Mouse (Mus musculus) heart, embryonic 15.5 days (tissue): ENCODE data around the gene Olfr678. TPM values are rescaled to one million over a fixed set of nuclear protein-coding genes. Genes with fewer than 3 reads are reported as not detected.
"Not testable (repeated sequence)": the region's sequence is repeated elsewhere in the genome, so short reads cannot be mapped to it uniquely, and the experiment has no call there.

Source experiments
- ATAC-seq: fragments of 200-750 bp; cut with Nextera tagmentation; replicated peaks from 2 replicates; pipeline ENCODE4 v1.8.0; 2017; ENCODE audit warnings: low read depth, moderate TSS enrichment; ENCODE audit not compliant: insufficient number of reproducible peaks, insufficient read depth, low FRiP score
- H3K27ac ChIP-seq: fragments of 300-500 bp; sonication (generic); 2 replicates; pipeline ENCODE4 v1.5.1; 2015; ENCODE audit warnings: mild to moderate bottlenecking, inconsistent platforms
- H3K27me3 ChIP-seq: fragments of 300-500 bp; sonication (generic); 2 replicates; pipeline ENCODE4 v1.6.1; 2015; ENCODE audit warnings: inconsistent platforms
- H3K36me3 ChIP-seq: fragments of 300-500 bp; sonication (generic); 2 replicates; pipeline ENCODE4 v1.6.1; 2015; ENCODE audit warnings: mild to moderate bottlenecking, inconsistent platforms
- H3K4me1 ChIP-seq: fragments of 300-500 bp; sonication (generic); replicated peaks from 2 replicates; pipeline ENCODE4 v1.6.1; 2015; ENCODE audit warnings: inconsistent platforms
- H3K4me2 ChIP-seq: fragments of 300-500 bp; sonication (generic); 2 replicates; pipeline ENCODE4 v1.6.1; 2015; ENCODE audit warnings: inconsistent platforms, mild to moderate bottlenecking, moderate library complexity
- H3K4me3 ChIP-seq: fragments of 300-500 bp; sonication (generic); 2 replicates; pipeline ENCODE4 v1.5.1; 2015; ENCODE audit warnings: mild to moderate bottlenecking, inconsistent platforms
- H3K9ac ChIP-seq: fragments of 300-500 bp; sonication (generic); 2 replicates; pipeline ENCODE4 v1.6.1; 2015; ENCODE audit warnings: mild to moderate bottlenecking, inconsistent platforms
- H3K9me3 ChIP-seq: fragments of 300-500 bp; sonication (generic); replicated peaks from 2 replicates; pipeline ENCODE4 v1.6.1; 2016; ENCODE audit warnings: inconsistent platforms
- WGBS: fragments of 180-500 bp; shearing (Covaris S2); methylation state at CpG from one replicate; pipeline ENCODE4 v1.1.7; 2015; ENCODE audit warnings: mixed read lengths; 5-methylcytosine and 5-hydroxymethylcytosine counted together
- polyA plus RNA-seq: library from polyadenylated mRNA; unstranded; fragments of >200 nt; fragmentation: Nextera tagmentation; extraction: Ambion mirVana; gene quantifications from 2 replicates; pipeline ENCODE4 v1.2.1, GENCODE M21; 2015

The Olfr678 gene
- polyA plus RNA-seq: not detected in 2 replicates

DNA sequence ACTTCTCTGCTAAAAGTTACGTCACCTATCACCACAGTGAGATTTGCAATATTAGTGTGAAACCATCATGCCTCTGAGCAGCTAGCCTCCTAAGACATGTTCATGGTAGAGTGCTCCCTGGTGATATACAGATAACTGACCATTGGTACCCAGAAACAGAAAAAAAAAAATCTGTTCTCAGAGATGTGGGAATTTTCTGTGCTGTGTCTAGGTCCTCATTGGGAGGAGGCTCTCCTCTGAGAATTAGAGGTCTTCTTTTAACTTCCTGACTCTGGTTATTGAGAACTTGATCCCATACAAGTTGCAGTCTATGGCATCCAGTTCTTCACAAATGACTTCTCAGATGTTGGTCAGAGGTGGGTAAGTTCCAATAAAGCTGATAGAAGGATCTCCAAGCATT is at the start of gene Olfr678:
TSS of gene Olfr678 (plus strand) at position 301 of the 400 bp plus-strand sequence.
- Histone ChIP-seq H3K4me3 (no peak within 1 kb of the TSS), H3K9me3 (no peaks in the 10 kb centered on the region)

DNA sequence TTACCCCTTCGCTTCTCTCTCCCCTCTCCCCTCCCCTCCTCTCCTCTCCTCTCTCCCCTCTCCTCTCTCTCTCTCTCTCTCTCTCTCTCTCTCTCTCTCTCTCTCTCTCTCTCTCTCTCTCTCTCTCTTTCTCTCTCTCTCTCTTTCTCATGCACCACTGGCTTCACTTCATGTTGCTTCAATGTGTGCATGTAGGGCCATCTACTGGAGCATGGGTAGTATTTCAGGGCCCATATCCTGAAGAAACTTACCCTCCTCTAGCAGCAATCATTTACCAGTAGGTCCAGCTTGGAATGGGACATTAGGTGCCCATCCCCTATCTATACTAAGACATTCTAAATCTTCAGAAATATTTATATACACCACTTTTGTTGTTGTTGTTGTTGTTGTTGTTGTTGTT is 41.7 kb upstream of the Olfr678 start:
- Histone ChIP-seq H3K36me3 (no peaks in the 10 kb centered on the region), H3K4me1 (no peaks in the 10 kb centered on the region), H3K27me3 (no peaks in the 10 kb centered on the region), H3K27ac (no peak overlapping the region), H3K9me3 (no peaks in the 10 kb centered on the region), H3K4me2 (no peak overlapping the region), H3K4me3 (no peak overlapping the region), H3K9ac (no peak overlapping the region)
- no peak for ATAC-seq
- 57% methylated on average over 1 of the region's 1 CpGs for WGBS

More for the DNA sequence above, at the start of gene Olfr678:
- no peaks in the 10 kb centered on the region for H3K27me3 ChIP-seq
- no peak within 1 kb of the TSS for H3K9ac ChIP-seq
- H3K4me1 ChIP-seq: no peaks in the 10 kb centered on the region
- no peak within 1 kb of the TSS for H3K27ac ChIP-seq
- no peak for ATAC-seq
- no peaks in the 10 kb centered on the region for H3K36me3 ChIP-seq
- no peak within 1 kb of the TSS for H3K4me2 ChIP-seq
- WGBS: 82% methylated on average over 1 of the region's 1 CpGs

DNA sequence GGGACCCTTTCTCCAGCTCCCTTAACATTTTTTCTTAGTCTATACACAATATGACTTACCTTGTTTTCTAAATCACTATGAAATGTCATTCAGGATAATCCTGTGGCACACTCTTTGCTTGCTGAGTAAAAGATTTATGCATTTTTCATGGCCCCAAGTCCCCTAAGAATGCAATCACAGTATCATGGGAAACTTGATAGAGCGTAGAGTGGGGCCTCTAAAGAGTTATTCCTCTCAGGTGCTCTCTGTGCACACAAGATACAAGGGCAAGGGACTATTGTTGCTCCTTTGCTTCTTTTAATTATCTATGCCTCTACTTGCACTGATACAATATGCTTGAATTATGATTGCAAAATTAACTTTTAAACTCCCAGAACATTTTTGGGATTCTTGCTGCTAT is 35.9 kb upstream of the Olfr678 start, which contains the start of gene Olfr675:
TSS of gene Olfr675 (minus strand) at position 101 of the 400 bp plus-strand sequence.
- 77% methylated on average over 1 of the region's 1 CpGs for WGBS
- Histone ChIP-seq H3K4me3 (no peak within 1 kb of the TSS), H3K27me3 (no peaks in the 10 kb centered on the region), H3K9me3 (no peaks in the 10 kb centered on the region), H3K27ac (no peak within 1 kb of the TSS), H3K36me3 (no peaks in the 10 kb centered on the region), H3K9ac (no peak within 1 kb of the TSS), H3K4me1 (no peaks in the 10 kb centered on the region), H3K4me2 (no peak within 1 kb of the TSS)
- no peak for ATAC-seq

DNA sequence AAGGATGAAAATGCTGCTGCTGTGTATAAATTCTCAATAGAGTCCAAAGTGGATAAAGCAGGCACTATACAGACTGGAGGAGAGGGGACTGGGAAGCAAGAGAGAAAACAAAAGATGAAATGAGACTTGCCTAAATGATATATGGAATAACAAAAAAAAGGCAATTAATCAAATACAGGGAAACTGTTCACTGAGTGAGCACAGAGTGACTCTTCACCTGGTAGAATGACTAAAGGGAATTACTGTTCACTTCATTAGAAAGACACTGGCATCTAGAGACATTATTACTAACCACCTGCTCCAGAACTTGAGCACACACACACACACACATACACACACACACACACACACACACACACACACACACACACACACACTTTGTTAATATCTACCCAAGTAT is 31.9 kb upstream of the Olfr678 start, which contains the start of gene Olfr676:
TSS of gene Olfr676 (plus strand) at position 301 of the 400 bp plus-strand sequence.
- Histone ChIP-seq H3K9me3 (no peaks in the 10 kb centered on the region), H3K27ac (no peak within 1 kb of the TSS), H3K9ac (no peak within 1 kb of the TSS), H3K27me3 (no peaks in the 10 kb centered on the region), H3K4me2 (no peak within 1 kb of the TSS), H3K4me1 (no peaks in the 10 kb centered on the region), H3K36me3 (no peaks in the 10 kb centered on the region), H3K4me3 (no peak within 1 kb of the TSS)
- ATAC-seq: no peak

DNA sequence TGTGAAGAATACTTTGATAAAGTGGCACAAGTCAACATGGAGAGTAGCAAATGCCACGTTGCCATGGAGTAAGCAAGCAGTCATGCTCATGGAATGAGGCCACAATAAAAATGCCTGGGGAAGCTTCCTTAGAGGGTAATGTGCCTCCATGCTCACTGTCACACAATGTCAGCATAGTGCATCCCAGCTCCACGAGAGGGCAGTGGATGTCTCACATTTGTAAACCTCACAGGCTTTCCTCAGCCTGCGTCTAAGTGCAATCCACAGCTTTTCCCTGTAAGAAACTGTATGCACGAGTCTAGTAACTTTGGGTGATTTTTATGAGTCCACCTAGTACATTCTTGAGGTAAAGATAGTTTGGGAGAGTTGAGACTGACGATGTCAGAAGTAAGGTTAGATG is 30.4 kb upstream of the Olfr678 start:
- H3K4me2 ChIP-seq, H3K9me3 ChIP-seq, H3K9ac ChIP-seq, H3K36me3 ChIP-seq, H3K27ac ChIP-seq, H3K4me1 ChIP-seq, H3K4me3 ChIP-seq, ATAC-seq, H3K27me3 ChIP-seq: not testable (repeated sequence)
- WGBS: 51% methylated on average over 5 of the region's 5 CpGs

DNA sequence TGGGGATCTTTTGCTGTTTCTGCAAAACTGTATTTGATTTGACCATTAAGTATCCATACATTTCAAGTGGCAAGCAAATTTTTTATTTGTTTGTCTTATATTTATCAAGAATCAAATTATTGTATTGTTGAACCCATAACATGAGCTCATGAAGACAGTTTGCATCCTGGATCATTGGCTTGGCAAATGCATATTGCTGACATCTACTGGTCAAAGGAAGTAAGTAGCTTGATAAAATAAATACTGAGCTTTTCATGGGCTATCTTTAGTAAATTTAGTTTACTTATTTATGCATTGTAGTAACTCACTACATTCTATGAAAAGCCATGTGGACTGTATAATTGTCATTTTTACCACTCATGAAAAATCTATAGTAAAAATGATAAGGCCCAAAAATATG is 5.3 kb upstream of the Olfr678 start:
- no peak for ATAC-seq
- Histone ChIP-seq H3K4me3 (no peak overlapping the region), H3K9ac (no peak overlapping the region), H3K4me1 (no peaks in the 10 kb centered on the region), H3K27ac (no peak overlapping the region), H3K4me2 (no peak overlapping the region), H3K36me3 (no peaks in the 10 kb centered on the region), H3K9me3 (no peaks in the 10 kb centered on the region), H3K27me3 (no peaks in the 10 kb centered on the region)

DNA sequence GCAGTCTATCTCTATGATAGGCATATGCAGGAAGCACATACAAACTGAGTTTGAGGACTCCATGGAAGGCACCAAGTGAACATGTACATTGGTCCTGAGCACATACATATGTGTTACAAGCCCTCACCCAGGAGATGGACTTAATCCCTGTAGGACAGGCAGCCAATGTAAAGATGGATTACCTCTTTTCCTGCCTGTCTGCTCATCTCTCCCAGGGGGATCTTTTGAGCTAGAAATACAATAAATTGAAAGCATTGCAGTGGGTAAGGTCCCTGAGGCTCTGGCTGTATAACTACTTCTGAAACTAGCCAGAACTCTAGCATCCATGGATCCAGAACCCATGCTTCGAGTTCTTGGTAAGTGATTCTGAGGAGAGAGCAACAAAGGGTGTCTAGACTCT is 16.6 kb downstream of the Olfr678 start, which contains the start of gene Olfr679:
TSS of gene Olfr679 (plus strand) at position 301 of the 400 bp plus-strand sequence.
- no peaks in the 10 kb centered on the region for H3K36me3 ChIP-seq
- ATAC-seq: no peak
- H3K27ac ChIP-seq: no peak within 1 kb of the TSS
- H3K9me3 ChIP-seq: no peaks in the 10 kb centered on the region
- H3K9ac ChIP-seq: no peak within 1 kb of the TSS
- no peaks in the 10 kb centered on the region for H3K4me1 ChIP-seq
- WGBS: 43% methylated on average over 1 of the region's 1 CpGs
- H3K4me2 ChIP-seq: no peak within 1 kb of the TSS
- no peaks in the 10 kb centered on the region for H3K27me3 ChIP-seq
- no peak within 1 kb of the TSS for H3K4me3 ChIP-seq

DNA sequence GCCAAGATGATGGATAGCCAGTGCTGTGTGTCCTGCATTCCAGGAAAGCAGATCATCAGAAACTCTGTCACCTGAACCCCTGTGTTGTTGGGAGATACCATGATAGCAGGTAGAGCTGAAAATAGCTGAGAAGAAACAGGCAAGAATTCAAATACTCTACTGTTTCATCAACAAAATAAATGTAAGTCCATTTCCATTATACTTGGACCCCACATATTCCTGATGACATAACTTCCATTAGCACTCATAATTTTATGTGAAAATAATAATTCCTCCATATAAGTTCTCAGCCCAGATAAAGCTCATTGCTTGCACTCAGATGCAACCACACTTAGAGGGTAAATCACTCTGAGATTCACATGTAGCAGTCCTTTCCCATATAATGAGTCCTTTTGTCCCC is 28.4 kb downstream of the Olfr678 start, which contains the start of gene Olfr680-ps1:
TSS of gene Olfr680-ps1 (minus strand) at position 101 of the 400 bp plus-strand sequence.
- not testable (repeated sequence) for ATAC-seq, H3K4me1 ChIP-seq, H3K27me3 ChIP-seq

DNA sequence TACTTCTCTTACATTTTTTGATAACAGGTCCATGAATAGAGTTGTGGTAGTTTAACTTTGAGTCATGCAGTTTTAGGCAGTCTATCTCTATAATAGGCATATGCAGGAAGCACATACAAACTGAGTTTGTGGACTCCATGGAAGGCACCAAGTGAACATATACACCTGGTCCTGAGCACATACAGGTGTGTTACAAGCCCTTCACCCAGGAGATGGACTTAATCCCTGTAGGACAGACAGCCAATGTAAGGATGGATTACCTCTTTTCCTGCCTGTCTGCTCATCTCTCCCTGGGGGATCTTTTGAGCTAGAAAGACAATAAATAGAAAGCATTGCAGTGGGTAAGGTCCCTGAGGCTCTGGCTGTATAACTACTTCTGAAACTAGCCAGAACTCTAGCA is 52.3 kb downstream of the Olfr678 start, which contains the start of gene Olfr681:
TSS of gene Olfr681 (plus strand) at position 301 of the 400 bp plus-strand sequence.
- Histone ChIP-seq H3K27ac (no peak within 1 kb of the TSS), H3K27me3 (no peaks in the 10 kb centered on the region), H3K9me3 (no peaks in the 10 kb centered on the region), H3K36me3 (no peaks in the 10 kb centered on the region), H3K4me3 (no peak within 1 kb of the TSS), H3K4me1 (no peaks in the 10 kb centered on the region), H3K4me2 (no peak within 1 kb of the TSS), H3K9ac (no peak within 1 kb of the TSS)
- no peak for ATAC-seq

More for the DNA sequence above, 28.4 kb downstream of the Olfr678 start, which contains the start of gene Olfr680-ps1:
- not testable (repeated sequence) for H3K36me3 ChIP-seq, H3K9me3 ChIP-seq, H3K4me3 ChIP-seq, H3K27ac ChIP-seq, H3K9ac ChIP-seq, H3K4me2 ChIP-seq

Other genes with a start within 250 kb of the Olfr678 start
- not detected in 2 replicates for gene Usp17lb, start 221.9 kb upstream of the Olfr678 start, polyA plus RNA-seq
- not detected in 2 replicates for gene Usp17la, start 207.5 kb upstream of the Olfr678 start, polyA plus RNA-seq
- not detected in 2 replicates for gene Olfr665, start 186.4 kb upstream of the Olfr678 start, polyA plus RNA-seq
- not detected in 2 replicates for gene Olfr666, start 168.5 kb upstream of the Olfr678 start, polyA plus RNA-seq
- gene Olfr667, start 143.0 kb upstream of the Olfr678 start, polyA plus RNA-seq: not detected in 2 replicates
- gene Olfr668, start 136.4 kb upstream of the Olfr678 start, polyA plus RNA-seq: not detected in 2 replicates
- not detected in 2 replicates for gene Olfr669, start 130.2 kb upstream of the Olfr678 start, polyA plus RNA-seq
- not detected in 2 replicates for gene Olfr670, start 101.9 kb upstream of the Olfr678 start, polyA plus RNA-seq
- not detected in 2 replicates for gene Olfr671, start 85.3 kb upstream of the Olfr678 start, polyA plus RNA-seq
- gene Olfr672, start 62.4 kb upstream of the Olfr678 start, polyA plus RNA-seq: not detected in 2 replicates
- gene Olfr675, start 36.0 kb upstream of the Olfr678 start, polyA plus RNA-seq: not detected in 2 replicates
- gene Olfr676, start 31.8 kb upstream of the Olfr678 start, polyA plus RNA-seq: not detected in 2 replicates
- not detected in 2 replicates for gene Olfr677, start 13.1 kb upstream of the Olfr678 start, polyA plus RNA-seq
- not detected in 2 replicates for gene Olfr679, start 16.7 kb downstream of the Olfr678 start, polyA plus RNA-seq
- not detected in 2 replicates for gene Olfr680-ps1, start 28.3 kb downstream of the Olfr678 start, polyA plus RNA-seq
- not detected in 2 replicates for gene Olfr681, start 52.4 kb downstream of the Olfr678 start, polyA plus RNA-seq
- gene Olfr683, start 82.5 kb downstream of the Olfr678 start, polyA plus RNA-seq: not detected in 2 replicates
- gene Olfr684, start 99.2 kb downstream of the Olfr678 start, polyA plus RNA-seq: not detected in 2 replicates
- gene Olfr685, start 121.5 kb downstream of the Olfr678 start, polyA plus RNA-seq: not detected in 2 replicates
- not detected in 2 replicates for gene Olfr686, start 143.0 kb downstream of the Olfr678 start, polyA plus RNA-seq
- not detected in 2 replicates for gene Olfr688, start 223.6 kb downstream of the Olfr678 start, polyA plus RNA-seq
- gene Olfr689, start 246.7 kb downstream of the Olfr678 start, polyA plus RNA-seq: not detected in 2 replicates